Mouse (Mus musculus) 3T3-L1 (cell line): ENCODE results near the gene Mvd.

ENCODE experiments used
- DNase-seq: peaks from one replicate; pipeline ENCODE4 v3.0.0-alpha.2; 2015; ENCODE audit warnings: low read depth, low spot score

Mvd gene

GRCm38 (mm10) chr8:122443262-122444006 is at the start of gene Mvd:
Gene Mvd, minus strand, starts transcription at chr8:122443422.
- peak; percentile 99 for DNase-seq

GRCm38 (mm10) chr8:122488387-122488786 is 45.2 kb upstream of the Mvd start:
- no peak for DNase-seq

- DNase-seq = no peak
Measured at GRCm38 (mm10) chr8:122484831-122485230, 41.6 kb upstream of the Mvd start.

GRCm38 (mm10) chr8:122483877-122484276 is 40.7 kb upstream of the Mvd start:
- peak; percentile 25 for DNase-seq

GRCm38 (mm10) chr8:122482448-122482847 is 39.2 kb upstream of the Mvd start:
- no peak for DNase-seq

GRCm38 (mm10) chr8:122475580-122476320 is 32.5 kb upstream of the Mvd start, which contains the start of the genes Rnf166 and Ctu2:
Gene Rnf166, minus strand, starts transcription at chr8:122476064.
Gene Ctu2, plus strand, starts transcription at chr8:122476143.
- DNase-seq = peak; percentile 77

GRCm38 (mm10) chr8:122474951-122475560 is 31.8 kb upstream of the Mvd start:
- peak; percentile 70 for DNase-seq

- no peak for DNase-seq
Measured at GRCm38 (mm10) chr8:122473911-122474421, 30.7 kb upstream of the Mvd start.

- DNase-seq = no peak
Measured at GRCm38 (mm10) chr8:122470691-122471090, 27.5 kb upstream of the Mvd start.

- DNase-seq = no peak
Measured at GRCm38 (mm10) chr8:122469965-122470364, 26.7 kb upstream of the Mvd start.

GRCm38 (mm10) chr8:122469407-122469806 is 26.2 kb upstream of the Mvd start:
- DNase-seq = no peak

GRCm38 (mm10) chr8:122467816-122468215 is 24.6 kb upstream of the Mvd start:
- no peak for DNase-seq

GRCm38 (mm10) chr8:122464985-122465384 is 21.8 kb upstream of the Mvd start:
- DNase-seq = no peak

GRCm38 (mm10) chr8:122463651-122464640 is 20.7 kb upstream of the Mvd start:
- DNase-seq = no peak

GRCm38 (mm10) chr8:122462510-122462909 is 19.3 kb upstream of the Mvd start:
- DNase-seq = peak; percentile 20

GRCm38 (mm10) chr8:122461473-122462148 is 18.4 kb upstream of the Mvd start:
- DNase-seq = peak; percentile 87

- DNase-seq = peak; percentile 78
Measured at GRCm38 (mm10) chr8:122460524-122461472, 17.6 kb upstream of the Mvd start, which contains the start of gene Snai3. Gene Snai3, minus strand, starts transcription at chr8:122460733.

GRCm38 (mm10) chr8:122459990-122460389 is 16.8 kb upstream of the Mvd start:
- DNase-seq = no peak
